Mouse (Mus musculus) left cerebral cortex, postnatal 14 days (tissue): ENCODE results near the gene Tmbim1. TPM values are rescaled to one million over a fixed set of nuclear protein-coding genes. Genes with fewer than 3 reads are reported as not detected.
"Not testable (repeated sequence)": the region's sequence is repeated elsewhere in the genome, so short reads cannot be mapped to it uniquely, and the experiment has no call there.

Source experiments
- DNase-seq, 2 experiments: peaks; one replicate each; pipeline ENCODE4 v3.0.0; 2021 to 2022; ENCODE audit warnings: low spot score in 2 of 2, mixed read lengths in 1 of 2
- intact Hi-C: fragments of 180-260 bp; cut with DNase I; formaldehyde crosslinking; loops from one replicate; pipeline ENCODE4 v1.15.1; 2025
- total RNA-seq, 2 experiments: library from RNA; stranded (reverse); gene quantifications; 2 replicates each; pipeline ENCODE4 v1.2.3; 2021

Tmbim1 gene
- total RNA-seq, 2 experiments from 2014 or later = 16.3 to 17.8 TPM

DNA sequence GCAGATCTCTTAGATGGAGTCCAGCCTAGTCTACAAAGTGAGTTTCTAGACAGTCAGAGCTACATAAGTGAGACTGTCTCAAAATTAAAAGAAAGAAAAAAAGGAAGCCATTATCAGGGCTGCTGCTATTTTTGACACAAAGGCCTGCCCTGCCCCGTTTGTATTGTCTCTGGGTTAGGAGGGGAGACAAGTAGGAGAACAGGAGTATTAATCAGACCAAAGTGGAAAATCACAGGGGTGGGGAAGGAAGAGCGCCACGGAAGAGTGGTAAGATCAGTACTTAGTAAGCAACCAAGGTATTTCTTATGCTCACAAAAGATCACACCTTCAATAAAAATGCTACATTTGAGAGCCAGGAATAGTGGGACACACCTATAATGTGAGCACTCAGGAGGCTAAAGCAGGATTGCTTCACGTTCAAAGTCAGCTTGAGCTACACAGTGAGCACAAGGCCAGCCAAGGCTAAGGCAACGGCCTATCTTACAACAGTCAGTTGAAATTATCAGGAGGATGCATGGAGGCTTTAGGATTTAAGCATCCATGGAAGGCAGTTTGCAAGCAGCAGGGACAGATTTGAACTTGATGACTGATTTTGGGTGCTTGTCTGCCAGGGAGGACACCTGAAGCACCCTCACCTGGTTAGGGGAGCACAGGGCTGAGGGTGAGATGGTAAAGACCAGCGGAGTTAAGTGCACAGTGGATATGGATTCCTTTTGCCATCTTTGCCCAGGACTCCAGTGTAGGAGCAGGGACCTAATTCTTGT is 4.9 kb downstream of the Tmbim1 start:
- intact Hi-C loops = no loop called here
- no peak for DNase-seq

DNA sequence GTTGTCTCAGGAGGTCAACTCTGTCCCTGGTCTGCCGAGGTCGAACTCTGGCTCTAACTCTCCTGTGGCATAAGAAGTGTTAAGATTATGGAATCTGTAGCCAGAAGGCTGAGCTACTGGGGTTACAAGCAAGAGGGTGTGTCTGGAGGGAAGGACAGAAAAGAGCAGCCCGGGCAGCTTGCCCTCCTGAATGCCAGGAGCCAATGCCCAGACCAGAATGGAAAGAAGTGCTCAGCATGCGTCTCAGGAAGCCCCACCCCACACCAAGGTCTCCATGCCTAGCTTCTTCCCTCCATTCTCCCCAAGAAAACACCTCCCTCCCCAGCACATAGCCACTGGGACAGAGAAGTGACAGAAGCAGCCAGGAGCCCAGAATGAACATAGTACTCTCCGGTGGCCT is 6.4 kb downstream of the Tmbim1 start:
- no peak for DNase-seq
- intact Hi-C loops = no loop called here

DNA sequence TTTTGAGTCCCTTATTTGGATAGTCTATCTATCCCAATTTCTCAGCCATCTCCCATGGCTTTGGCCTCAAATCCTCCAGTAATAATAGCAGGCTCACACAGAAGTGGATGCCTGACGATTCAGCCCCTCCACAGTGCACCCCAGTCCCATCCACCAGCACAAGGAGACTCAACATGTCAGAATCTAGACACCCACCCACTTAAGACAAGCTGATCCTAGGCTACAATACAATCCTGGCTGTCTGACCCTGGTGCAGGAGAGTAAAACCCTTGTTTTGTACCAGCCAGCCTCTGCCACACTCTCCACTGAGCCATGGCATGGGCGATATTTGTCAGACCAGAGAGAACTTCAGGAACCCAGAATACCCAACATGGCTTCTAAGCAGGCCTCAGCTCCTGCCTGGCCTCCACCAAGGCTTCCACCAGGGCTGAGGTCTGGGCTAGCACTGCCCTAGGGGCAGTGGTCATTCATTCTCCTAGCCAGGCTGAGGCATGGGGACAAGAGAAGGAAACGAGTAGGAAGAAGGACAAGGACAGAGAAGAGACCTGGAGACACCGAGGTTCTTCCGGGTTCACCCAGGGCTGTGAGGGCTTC is 7.2 kb downstream of the Tmbim1 start:
- intact Hi-C loops = no loop called here

DNA sequence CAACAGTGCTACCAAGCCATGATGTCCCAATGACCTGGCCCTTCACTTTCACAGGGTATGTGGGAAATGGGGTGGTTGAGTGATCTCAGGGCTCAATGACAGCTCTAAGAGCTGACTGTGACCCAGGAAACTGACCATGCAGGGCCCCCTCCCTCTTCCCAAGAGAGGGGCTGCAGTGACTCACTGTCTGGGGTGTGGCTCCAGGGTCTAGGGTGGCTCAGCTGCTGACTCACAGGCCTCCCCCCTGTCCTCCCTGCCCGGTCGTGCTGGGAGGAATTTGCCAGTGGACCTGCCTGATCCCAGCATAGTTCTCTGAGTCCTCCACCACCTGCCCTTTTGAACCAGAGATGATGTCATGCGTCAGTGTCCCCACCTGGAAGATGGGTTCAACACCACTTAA is 8.2 kb downstream of the Tmbim1 start:
- intact Hi-C loops = no loop called here
- DNase-seq = no peak

More for the DNA sequence above, 7.2 kb downstream of the Tmbim1 start:
- DNase-seq = no peak

DNA sequence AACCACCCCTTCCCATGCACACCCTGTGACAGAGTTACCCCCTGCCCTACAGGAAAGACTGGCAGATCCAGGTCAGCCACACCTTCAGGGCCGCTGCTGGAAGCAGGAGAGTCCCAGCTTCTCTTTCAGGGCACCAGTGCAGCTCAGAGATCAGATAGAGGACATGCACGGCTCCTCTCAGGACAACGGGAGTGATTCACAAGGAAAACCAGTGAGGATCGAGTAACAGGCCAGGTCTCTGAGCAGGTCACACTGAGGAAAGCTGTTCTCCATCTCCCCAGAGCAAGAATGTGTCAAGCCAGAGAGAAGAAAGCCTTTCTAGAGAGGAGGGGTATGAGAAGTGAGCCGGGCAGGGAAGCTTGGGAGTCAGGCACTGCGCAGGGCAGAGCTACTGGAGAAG is 8.9 kb downstream of the Tmbim1 start:
- intact Hi-C loops = no loop called here
- no peak for DNase-seq

DNA sequence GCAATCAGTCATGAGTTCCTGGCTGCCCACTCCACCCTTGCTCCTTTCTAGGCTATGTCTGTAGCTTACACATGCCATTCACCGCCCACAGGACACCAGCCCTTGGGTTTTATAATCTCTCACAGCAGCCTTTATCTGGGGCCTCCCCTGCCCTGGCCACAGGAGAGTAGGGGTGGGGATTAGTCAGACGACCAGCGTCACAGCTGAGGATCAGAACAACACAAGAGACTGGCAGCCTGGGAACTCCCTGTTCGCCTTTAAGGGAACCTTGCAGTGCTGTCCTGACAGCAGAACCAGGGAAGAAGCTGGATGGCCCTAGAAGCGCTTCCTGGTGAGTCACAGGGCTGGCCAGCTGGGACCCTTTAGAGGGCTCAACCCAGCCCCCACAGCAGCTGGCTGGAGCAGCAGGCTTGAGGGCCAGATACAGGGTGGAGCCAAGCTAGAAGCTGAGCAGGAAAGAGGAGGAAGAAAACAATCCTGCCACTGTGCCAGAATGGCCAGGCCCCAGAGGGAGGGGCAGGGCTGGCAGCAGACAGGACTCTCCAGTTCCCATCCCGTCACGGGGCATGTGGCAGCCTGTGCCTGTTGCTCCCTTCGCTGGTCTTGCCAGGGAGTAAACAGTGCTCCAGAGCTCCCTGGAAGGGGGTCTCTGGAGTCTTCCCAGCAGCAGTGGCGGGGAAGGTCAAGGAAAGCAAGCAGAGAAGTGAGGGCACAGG is 9.8 kb downstream of the Tmbim1 start:
- DNase-seq = peak; percentile 74 to 90
- intact Hi-C loops = no loop called here

DNA sequence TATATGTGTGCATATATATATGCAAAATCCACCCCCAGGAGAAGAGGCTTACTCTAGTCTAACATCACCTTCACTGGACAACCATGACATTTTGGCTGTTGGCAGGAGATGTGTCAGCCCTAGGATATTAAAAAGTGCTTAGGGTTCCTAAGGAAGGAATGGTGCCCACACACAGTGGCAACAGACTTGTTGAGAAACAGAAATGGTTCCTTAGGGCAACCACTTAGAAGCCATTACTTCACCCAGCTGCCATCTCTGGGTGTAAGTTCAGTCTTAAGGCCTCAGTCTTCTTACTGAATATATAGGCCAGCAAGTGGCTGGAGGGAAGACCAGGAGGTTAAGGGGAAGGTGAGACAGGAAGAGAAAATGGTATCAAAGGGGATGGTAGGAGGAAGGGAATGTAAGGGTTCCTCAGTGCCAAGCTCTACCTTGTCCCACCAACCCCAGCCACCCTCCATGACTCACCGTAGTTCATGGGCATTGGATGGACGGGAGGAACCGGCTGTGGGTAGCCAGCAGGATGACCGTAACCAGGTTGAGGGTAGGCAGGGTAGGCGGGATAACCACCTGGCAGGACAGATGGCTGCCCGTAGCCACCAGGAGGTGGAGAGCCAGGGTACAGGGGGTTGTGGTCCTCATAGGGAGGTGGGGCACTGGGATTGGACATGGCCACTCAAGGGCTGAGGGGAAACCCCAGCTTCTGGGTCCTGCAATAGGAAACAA is 10.5 kb downstream of the Tmbim1 start:
- no peak for DNase-seq
- intact Hi-C loops = no loop called here

DNA sequence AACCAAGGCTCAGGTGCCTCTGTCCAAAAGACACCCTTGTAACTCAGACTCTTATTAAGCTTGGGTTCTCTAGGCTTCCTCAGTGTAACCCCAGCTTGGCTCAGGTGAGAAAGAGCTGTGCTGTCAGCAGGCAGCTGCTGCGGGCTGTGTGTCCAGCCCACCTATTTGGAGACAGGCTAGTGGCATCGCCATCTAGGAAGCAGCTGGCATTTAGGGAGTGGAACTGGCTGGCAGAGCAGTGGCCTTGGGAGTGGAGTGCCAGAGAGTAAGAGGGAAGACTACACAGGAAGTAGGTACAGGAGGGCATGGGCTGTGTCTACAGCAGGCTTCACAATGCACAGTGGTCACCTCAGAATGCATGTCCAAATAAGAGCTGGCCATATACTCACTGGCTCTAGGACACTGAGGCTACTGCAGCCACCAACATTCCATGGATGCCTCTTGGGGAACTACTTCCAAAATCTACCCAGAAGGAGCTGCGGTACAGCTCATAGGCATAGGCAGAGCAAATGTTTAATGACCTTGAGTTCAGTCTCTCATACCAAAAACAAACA is 11.3 kb downstream of the Tmbim1 start:
- intact Hi-C loops = no loop called here
- no peak for DNase-seq

DNA sequence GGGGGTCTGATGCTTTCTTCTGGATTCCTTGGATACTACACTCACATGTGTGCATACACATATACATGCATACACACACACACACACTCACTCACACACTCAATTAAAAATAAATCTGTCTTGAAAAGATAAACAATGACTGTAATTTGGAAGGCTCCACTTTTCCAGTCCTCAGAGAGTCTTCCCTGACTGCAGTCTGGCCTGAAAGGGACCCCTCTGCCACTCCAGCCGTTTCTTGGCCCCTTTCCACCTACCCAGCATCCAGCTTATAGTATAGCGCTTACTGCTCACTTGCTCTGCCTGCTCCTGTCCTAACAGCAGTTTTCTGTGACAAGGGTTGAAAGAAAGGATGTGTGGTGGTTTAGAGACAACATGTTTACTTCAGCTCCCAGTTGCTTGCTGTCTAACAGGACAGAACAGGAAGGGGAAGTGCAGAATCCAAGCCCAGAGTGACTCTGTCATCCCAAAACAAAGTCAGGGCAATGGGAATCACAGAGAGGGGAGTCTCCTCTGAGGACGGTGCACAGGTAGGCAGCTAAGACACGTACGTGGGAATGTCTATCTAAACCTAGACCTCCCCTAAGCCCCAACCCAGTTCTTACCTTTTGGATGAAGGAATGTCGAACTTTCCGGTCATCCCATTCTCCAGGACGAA is 12.0 kb downstream of the Tmbim1 start:
- intact Hi-C loops = no loop called here
- DNase-seq = no peak

DNA sequence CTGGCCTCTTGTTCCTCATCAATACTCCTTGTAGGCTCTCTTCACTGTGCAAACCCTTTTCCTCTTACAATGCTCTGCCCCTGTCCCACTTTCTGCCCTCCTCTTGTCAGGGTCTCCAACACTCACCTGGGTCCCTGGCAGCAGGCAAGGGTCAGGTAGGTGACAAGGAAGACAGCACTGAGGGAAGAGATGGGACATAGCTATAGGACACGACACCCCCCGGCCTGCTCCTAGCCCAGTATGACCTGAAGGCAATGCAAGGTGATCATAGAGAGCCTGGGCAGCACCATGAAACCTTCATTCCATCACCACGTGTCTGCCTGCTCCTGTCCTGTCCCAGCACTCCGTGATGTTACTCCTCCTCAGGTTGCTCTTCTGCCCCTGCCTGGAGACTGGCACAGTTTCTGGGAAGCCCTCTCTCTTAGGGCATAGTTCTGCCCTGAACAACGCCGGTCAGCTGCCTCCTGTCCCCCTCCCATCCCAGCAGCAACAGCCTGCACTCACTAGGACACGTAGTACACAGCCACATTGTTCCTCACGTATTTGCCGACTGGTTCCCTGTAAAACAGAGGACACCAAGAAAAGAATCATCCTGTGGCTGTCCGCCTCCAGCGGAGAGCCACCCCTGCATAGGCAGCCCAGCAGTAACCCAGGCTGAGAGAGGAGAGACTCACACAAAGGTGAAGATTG is 12.9 kb downstream of the Tmbim1 start:
- no peak for DNase-seq
- intact Hi-C loops = no loop called here

DNA sequence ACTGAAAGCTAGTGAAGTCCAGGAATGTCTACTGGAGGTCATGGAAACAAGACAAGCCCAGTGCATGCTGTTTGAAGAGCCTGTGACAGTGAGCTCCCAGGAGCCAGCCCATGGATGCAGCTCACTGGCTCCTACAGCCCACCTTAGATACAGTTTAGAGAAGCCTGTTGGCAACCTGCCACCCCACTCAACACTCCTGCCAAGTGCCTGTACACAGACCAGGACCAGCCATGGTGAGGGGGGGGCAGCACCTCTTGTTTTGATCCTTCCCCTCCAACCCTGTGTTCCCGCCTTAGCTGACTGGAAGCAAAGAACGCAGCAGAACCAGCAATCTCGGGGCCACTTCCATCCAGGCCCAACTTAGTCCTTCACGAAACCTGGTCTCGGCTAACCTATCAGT is 15.3 kb downstream of the Tmbim1 start:
- DNase-seq = no peak
- intact Hi-C loops = no loop called here

DNA sequence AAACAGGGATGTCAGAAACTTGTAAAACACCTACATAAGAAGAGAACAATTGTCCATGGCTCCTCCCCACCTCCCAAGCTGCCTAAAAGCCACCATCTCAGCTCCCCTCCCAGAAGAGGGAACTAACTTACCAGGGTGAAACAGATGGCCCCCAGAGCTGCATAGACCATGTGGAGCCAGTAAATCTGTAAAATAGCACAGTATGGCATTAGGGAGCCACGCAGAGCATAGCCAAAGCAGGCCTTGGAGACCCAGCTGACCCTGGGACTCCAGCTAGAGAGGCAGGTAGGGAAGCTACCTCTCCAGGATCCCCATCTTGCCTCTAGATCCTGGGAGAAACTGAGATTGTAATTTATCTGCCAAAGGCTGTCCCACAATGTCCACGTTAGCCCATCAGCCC is 15.7 kb downstream of the Tmbim1 start:
- intact Hi-C loops = loop anchor here (5.0 kb wide), 1 partner anchor 163 kb away; no protein-coding TSS in a partner anchor

DNA sequence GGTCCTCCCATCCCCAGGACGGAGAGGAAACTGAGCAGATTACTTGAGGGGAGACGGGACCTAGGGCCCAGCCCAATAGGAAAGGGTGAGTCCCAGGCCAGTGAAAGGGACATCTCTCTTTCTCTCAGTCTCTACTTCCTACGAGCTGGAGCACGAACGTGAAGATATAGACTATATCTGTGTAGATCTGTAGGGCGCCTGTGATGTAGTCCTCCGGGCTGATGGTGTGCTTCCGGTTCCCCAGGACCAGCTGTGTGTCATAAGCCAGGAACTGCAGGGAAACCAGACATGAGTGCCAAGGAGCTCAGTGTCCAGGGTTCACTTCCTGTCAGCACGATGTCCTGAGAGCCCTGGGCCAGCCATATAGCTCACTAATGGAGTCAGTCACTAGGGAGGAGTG is 16.2 kb downstream of the Tmbim1 start:
- intact Hi-C loops = loop anchor here (5.0 kb wide), 1 partner anchor 163 kb away; no protein-coding TSS in a partner anchor
- no peak for DNase-seq

More for the DNA sequence above, 15.7 kb downstream of the Tmbim1 start:
- no peak for DNase-seq

DNA sequence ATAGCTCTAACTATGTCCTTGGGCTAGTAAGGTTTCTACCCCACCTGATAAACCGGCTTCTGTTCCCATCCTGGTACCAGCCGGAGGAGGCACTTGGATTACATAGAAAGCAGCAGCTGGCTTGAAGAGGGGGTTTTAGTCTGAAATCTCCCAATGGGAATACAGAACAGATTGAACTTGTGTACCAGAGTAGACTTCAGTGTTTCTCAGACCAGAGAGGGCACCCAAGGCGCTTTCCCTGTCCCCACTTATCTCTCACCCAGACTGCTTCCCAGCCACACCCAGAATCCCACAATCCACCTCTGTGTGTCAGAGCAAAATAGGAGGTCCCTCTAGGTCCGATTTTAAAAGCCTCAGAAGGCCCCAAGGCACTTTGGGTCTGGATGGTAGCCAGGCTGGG is 17.1 kb downstream of the Tmbim1 start:
- no peak for DNase-seq
- intact Hi-C loops = loop anchor here (5.0 kb wide), 1 partner anchor 164 kb away; no protein-coding TSS in a partner anchor

DNA sequence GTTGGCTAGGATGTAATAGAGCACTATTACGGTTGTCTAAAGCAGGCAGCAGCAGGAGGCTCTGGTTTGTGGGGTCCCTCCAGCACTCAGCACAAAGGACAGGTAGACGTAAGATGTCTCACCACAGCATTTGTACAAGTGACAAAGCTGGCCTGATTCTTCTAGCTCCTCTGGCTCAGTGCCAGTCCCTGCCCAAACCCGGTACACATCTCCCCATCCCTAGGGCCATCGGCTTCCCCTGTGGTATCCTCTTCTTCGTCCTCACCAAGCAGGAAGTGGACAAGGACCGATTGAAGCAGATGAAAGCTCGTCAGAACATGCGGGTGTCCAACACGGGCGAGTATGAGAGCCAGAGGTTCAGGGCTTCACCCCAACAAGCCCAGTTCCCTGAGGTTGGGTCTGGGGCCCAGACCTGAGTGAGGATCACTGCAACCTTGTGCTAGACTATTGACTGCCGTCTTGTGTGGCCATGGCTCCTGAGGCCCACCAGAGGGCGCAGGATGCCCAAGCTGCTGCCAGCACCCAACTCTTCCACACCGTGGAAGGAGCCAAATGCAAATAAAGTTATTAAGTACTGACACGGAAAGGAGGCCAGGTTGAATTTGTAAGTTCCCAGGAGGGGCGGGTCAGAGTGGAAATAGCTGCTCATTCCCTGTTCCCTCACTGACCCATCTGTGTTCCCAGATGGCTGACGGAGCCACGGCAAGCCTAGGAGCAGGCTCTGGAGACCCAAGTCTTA is 18.4 kb downstream of the Tmbim1 start:
- intact Hi-C loops = loop anchor here (5.0 kb wide), 1 partner anchor 165 kb away; no protein-coding TSS in a partner anchor

DNA sequence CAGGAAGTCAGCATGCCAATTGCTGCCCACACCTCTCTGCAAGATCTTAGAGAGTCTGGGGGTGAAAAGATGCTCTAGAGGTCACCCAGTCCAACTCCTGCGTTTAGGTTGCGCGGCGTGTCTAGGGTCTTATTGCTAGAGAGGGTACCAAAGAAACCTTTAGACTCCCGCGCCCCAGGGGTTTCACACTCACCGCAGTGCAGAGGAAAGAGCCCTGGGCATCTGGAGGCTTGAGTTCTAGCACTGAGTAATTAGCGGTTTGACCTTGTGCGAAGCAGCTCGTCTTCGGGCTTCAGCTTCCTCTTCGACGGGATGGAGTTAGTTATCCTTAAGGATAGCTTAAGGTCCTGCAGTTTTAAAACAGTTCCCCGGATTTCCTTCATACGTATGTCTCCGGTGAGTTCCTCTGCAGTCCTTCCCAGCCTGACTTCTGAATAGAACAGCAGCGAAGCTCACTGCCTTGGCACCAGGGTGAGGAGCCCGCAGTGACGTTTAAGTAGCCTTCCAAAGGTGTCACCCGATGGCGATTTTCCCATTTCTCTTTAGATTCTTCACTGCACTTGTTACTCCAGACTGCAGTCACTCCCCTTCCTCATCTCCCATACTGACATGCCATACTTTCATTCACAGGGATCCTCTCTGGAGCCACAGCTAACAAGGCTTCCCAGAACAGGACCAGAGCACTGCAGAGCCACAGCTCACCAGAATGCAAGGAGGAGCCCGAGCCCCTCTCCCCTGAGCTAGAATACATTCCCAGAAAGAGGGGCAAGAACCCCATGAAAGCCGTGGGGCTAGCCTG is 20.0 kb downstream of the Tmbim1 start:
- DNase-seq = peak; percentile 33 to 34

More for the DNA sequence above, 18.4 kb downstream of the Tmbim1 start:
- DNase-seq = not testable (repeated sequence)

More for the DNA sequence above, 20.0 kb downstream of the Tmbim1 start:
- intact Hi-C loops = loop anchor here (2.0 to 5.0 kb wide), 2 partner anchors 49 to 167 kb away; partner anchors contain the start of gene Arpc2
